Mouse (Mus musculus) brain, embryonic 18.5 days (tissue): ENCODE measurements at regions not wholly inside any gene's neighbourhood (a gene's known extent, or its start where the extent isn't known, plus 50 kb on each side); places are given as distances from the start of the nearest gene placed in this dataset.

ENCODE experiments used
- DNase-seq: peaks from one replicate; pipeline ENCODE4 v3.0.0-alpha.2; 2012; ENCODE audit warnings: low read depth, low spot score

GRCm38 (mm10) chr10:117435734-117436121 lies 55.9 kb upstream of the Cpsf6 start:
- DNase-seq: no peak

GRCm38 (mm10) chr10:117434871-117435733 lies 55.3 kb upstream of the Cpsf6 start:
- DNase-seq: peak; percentile 37

GRCm38 (mm10) chr10:117434293-117434842 lies 54.6 kb upstream of the Cpsf6 start:
- DNase-seq: no peak

- no peak for DNase-seq
Observed at GRCm38 (mm10) chr10:117433547-117434292, 53.9 kb upstream of the Cpsf6 start.

DNA sequence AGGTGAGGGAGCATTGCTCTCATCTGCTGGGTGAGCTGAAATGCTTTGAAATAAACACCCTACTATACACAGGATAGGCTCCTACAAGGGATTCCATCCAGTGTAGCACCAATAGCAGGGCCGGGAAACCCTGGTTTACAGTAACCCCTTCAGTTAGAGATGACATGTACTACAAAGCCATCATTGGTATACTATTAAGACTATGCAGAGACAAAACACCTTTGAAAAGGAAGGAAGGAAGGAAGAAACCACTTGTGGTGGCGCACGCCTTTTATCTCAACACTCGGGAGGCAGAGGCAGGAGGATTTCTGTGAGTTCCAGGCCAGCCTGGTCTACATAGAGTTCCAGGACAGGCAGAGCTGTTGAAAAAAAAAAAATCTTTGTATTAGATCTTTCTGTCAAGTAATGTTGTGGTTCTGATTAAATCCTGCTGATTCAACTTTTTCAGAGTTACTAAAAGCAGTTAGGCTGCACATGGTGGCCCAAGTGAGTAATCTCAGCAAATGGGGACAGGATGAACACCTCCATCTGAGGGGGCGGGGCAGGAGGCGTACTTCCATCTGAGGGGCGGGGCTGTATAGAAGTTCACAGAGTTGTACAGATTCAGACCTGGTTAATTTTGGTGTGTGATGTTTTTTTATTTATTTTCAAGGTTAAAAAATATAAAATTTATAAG lies 53.2 kb upstream of the Cpsf6 start:
- DNase-seq: no peak

GRCm38 (mm10) chr10:117432415-117432814 lies 52.6 kb upstream of the Cpsf6 start:
- DNase-seq: no peak

GRCm38 (mm10) chr10:117431850-117432249 lies 52.0 kb upstream of the Cpsf6 start:
- DNase-seq: no peak

DNA sequence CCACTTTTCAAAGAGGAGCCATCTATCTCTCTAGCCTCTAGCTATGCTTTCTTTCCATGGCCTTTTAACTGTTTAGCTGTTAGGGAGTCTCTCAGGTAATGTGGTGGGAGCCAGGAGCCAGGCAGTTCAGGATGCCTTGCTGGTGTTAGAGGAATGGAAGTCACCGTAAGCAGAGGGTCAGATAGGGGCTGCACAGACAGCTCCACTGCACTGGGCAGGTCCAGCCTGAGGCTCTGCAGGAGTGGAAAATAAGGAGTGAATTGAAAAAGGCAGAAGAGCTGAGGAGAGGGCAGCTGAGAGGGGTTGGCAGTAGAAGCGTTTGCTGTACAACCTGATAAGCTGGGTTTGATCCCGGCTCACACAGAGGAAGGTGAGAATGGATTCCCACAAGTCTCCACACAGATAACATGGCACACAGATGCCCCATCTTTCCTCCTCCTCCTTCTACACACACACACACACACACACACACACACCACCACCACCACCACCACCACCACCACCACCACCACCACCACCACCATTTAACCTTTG lies 51.3 kb upstream of the Cpsf6 start:
- no peak for DNase-seq

DNA sequence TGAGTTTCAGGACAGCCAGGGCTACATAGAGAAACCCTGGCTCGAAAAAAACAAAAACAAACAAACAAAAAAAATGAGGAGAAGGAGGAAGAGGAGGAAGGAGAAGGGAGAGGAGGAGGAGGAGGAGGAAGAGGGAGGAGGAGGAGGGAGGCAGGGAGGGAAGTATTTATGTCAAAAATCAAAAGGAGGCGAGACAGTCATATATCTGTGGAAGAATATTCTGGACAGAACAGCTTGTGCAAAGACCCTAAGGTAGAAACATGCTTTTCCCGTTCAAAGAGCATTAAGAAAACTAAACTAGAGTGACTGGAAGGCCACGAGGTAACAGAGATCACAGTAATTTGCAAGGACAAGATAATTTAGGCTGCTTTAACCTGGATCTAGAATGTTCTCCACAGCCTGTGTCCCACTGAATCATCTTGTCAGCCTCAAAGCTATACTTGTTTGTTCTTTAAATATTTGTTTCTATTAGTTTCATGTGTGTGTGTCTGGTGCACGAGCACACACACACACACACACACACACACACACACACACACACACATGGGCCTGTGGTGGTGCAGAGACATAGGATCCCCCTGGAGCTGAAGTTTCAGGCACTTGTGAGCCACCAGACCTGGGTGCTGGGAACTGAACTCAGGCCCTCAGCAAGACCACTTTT lies 50.5 kb upstream of the Cpsf6 start:
- DNase-seq: no peak

DNA sequence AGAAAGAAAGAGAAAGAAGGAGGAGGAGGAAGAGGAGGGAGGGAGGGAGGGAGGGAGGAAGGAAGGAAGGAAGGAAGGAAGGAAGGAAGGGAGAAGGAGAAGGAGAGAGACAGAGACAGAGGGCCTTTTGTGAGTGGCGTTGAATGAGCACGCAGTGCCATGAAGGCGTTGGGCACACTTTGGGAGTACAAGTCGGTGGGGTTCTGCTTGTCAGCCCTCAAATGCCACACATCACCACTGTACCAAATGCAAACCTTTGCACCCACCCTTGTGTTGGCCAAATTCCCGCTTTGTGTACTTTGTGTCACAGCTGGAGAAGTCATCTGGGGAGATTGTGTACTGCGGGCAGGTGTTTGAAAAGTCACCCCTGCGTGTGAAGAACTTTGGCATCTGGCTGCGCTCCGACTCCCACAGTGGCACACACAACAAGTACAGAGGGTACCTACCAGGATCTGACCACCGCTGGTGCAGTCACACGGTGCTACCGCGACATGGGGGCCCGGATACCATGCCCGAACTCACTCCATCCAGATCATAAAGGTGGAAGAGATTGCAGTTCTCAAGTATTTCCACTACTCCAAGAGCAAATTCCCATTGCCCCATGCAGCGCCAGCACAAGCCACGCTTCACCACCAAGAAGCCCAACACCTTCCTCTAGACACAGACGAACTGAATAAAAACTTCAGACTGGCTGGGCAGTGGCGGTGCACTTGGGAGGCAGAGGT lies 49.8 kb upstream of the Cpsf6 start:
- DNase-seq: no peak
